Mouse (Mus musculus): ENCODE results near the gene Mrpl39. TPM values are rescaled to one million over a fixed set of nuclear protein-coding genes. Genes with fewer than 3 reads are reported as not detected.
A peak's percentile ranks its signal among the peaks of the same experiment; 100 is the strongest.

The Mrpl39 gene
- polyA plus RNA-seq, 2 experiments = 39.1 to 46.1 TPM

GRCm38 (mm10) chr16:84706571-84706970 lies 29.0 kb downstream of the Mrpl39 start:
- Histone ChIP-seq H3K9ac (ENCODE audit: low read depth, low read length, severe bottlenecking) (no peak overlapping the region), H3K36me3 (ENCODE audit: control insufficient read depth, insufficient read depth, low read length) (no peaks in the 10 kb centered on the region), H3K9me3 (ENCODE audit: control insufficient read depth, low read length) (no peaks in the 10 kb centered on the region), H3K4me3 (replicated peaks; ENCODE audit: low read length) (no peak overlapping the region), H3K27ac (replicated peaks; ENCODE audit: low read depth, low read length) (no peak overlapping the region), H3K27me3 (ENCODE audit: control insufficient read depth, insufficient read depth, low read length) (no peaks in the 10 kb centered on the region; the same call in 1 of the 2 replicates), H3K4me2 (replicated peaks; ENCODE audit: low read depth, low read length, severe bottlenecking) (no peak overlapping the region), H3K4me1 (ENCODE audit: control insufficient read depth, insufficient read depth, low read length) (peaks cover 7% of the 10 kb centered on the region; the same call in 1 of the 2 replicates)
- no peak for TF ChIP-seq POLR2A (IDR thresholded peaks at IDR 0.05; ENCODE audit: borderline replicate concordance, extremely low read depth, insufficient read depth, insufficient read length)
- WGBS = 75% methylated on average over 6 of the region's 6 CpGs
- DNase-seq (ENCODE audit: low spot score) (no peak), ATAC-seq (ENCODE audit: low FRiP score, low read depth) (no peak)

- WGBS = 71% methylated on average over 5 of the region's 5 CpGs
These were observed 30.0 kb downstream of the Mrpl39 start for GRCm38 (mm10) chr16:84705507-84705906.

GRCm38 (mm10) chr16:84704661-84705240 lies 30.8 kb downstream of the Mrpl39 start:
- Histone ChIP-seq H3K9me3 (ENCODE audit: control insufficient read depth, low read length) (no peaks in the 10 kb centered on the region), H3K36me3 (ENCODE audit: control insufficient read depth, insufficient read depth, low read length) (no peaks in the 10 kb centered on the region), H3K4me1 (ENCODE audit: control insufficient read depth, insufficient read depth, low read length) (peaks cover 7% of the 10 kb centered on the region; the same call in 1 of the 2 replicates), H3K4me2 (replicated peaks; ENCODE audit: low read depth, low read length, severe bottlenecking) (no peak overlapping the region), H3K27me3 (ENCODE audit: control insufficient read depth, insufficient read depth, low read length) (no peaks in the 10 kb centered on the region; the same call in 1 of the 2 replicates), H3K4me3 (replicated peaks; ENCODE audit: low read length) (no peak overlapping the region), H3K9ac (ENCODE audit: low read depth, low read length, severe bottlenecking) (no peak overlapping the region), H3K27ac (replicated peaks; ENCODE audit: low read depth, low read length) (no peak overlapping the region)
- no peak for ATAC-seq (ENCODE audit: low FRiP score, low read depth)
- DNase-seq (ENCODE audit: low spot score) = no peak
- WGBS = 57% methylated on average over 8 of the region's 8 CpGs
- TF ChIP-seq POLR2A (IDR thresholded peaks at IDR 0.05; ENCODE audit: borderline replicate concordance, extremely low read depth, insufficient read depth, insufficient read length) = no peak

More at GRCm38 (mm10) chr16:84705507-84705906, 30.0 kb downstream of the Mrpl39 start:
- DNase-seq (ENCODE audit: low spot score) = no peak
- Histone ChIP-seq H3K4me2 (replicated peaks; ENCODE audit: low read depth, low read length, severe bottlenecking) (no peak overlapping the region), H3K4me3 (replicated peaks; ENCODE audit: low read length) (no peak overlapping the region), H3K27ac (replicated peaks; ENCODE audit: low read depth, low read length) (no peak overlapping the region), H3K9ac (ENCODE audit: low read depth, low read length, severe bottlenecking) (no peak overlapping the region), H3K27me3 (ENCODE audit: control insufficient read depth, insufficient read depth, low read length) (no peaks in the 10 kb centered on the region; the same call in 1 of the 2 replicates), H3K4me1 (ENCODE audit: control insufficient read depth, insufficient read depth, low read length) (peaks cover 7% of the 10 kb centered on the region; the same call in 1 of the 2 replicates), H3K9me3 (ENCODE audit: control insufficient read depth, low read length) (no peaks in the 10 kb centered on the region), H3K36me3 (ENCODE audit: control insufficient read depth, insufficient read depth, low read length) (no peaks in the 10 kb centered on the region)
- ATAC-seq (ENCODE audit: low FRiP score, low read depth) = no peak
- no peak for TF ChIP-seq POLR2A (IDR thresholded peaks at IDR 0.05; ENCODE audit: borderline replicate concordance, extremely low read depth, insufficient read depth, insufficient read length)

GRCm38 (mm10) chr16:84703769-84704660 lies 31.5 kb downstream of the Mrpl39 start:
- H3K36me3 ChIP-seq (ENCODE audit: control insufficient read depth, insufficient read depth, low read length) = no peaks in the 10 kb centered on the region
- H3K27me3 ChIP-seq (ENCODE audit: control insufficient read depth, insufficient read depth, low read length) = no peaks in the 10 kb centered on the region; the same call in 1 of the 2 replicates
- TF ChIP-seq POLR2A (IDR thresholded peaks at IDR 0.05; ENCODE audit: borderline replicate concordance, extremely low read depth, insufficient read depth, insufficient read length) = no peak
- DNase-seq (ENCODE audit: low spot score) = no peak
- peak overlapping the region; percentile 58 for H3K4me3 ChIP-seq (replicated peaks; ENCODE audit: low read length)
- peaks cover 7% of the 10 kb centered on the region; the same call in 1 of the 2 replicates for H3K4me1 ChIP-seq (ENCODE audit: control insufficient read depth, insufficient read depth, low read length)
- H3K9me3 ChIP-seq (ENCODE audit: control insufficient read depth, low read length) = no peaks in the 10 kb centered on the region
- no peak for ATAC-seq (ENCODE audit: low FRiP score, low read depth)
- WGBS = 57% methylated on average over 13 of the region's 13 CpGs
- H3K4me2 ChIP-seq (replicated peaks; ENCODE audit: low read depth, low read length, severe bottlenecking) = peak overlapping the region; percentile 94
- no peak overlapping the region for H3K27ac ChIP-seq (replicated peaks; ENCODE audit: low read depth, low read length)
- H3K9ac ChIP-seq (ENCODE audit: low read depth, low read length, severe bottlenecking) = peak overlapping the region; percentile 68; the same call in 1 of the 2 replicates

GRCm38 (mm10) chr16:84703129-84703768 lies 32.3 kb downstream of the Mrpl39 start:
- H3K9me3 ChIP-seq (ENCODE audit: control insufficient read depth, low read length) = no peaks in the 10 kb centered on the region
- no peak overlapping the region for H3K27ac ChIP-seq (replicated peaks; ENCODE audit: low read depth, low read length)
- H3K27me3 ChIP-seq (ENCODE audit: control insufficient read depth, insufficient read depth, low read length) = no peaks in the 10 kb centered on the region; the same call in 1 of the 2 replicates
- ATAC-seq (ENCODE audit: low FRiP score, low read depth) (peak; percentile 76), DNase-seq (ENCODE audit: low spot score) (peak; percentile 63)
- H3K4me2 ChIP-seq (replicated peaks; ENCODE audit: low read depth, low read length, severe bottlenecking) = peak overlapping the region; percentile 94
- H3K4me1 ChIP-seq (ENCODE audit: control insufficient read depth, insufficient read depth, low read length) = peaks cover 7% of the 10 kb centered on the region; the same call in 1 of the 2 replicates
- no peak for TF ChIP-seq POLR2A (IDR thresholded peaks at IDR 0.05; ENCODE audit: borderline replicate concordance, extremely low read depth, insufficient read depth, insufficient read length)
- no peaks in the 10 kb centered on the region for H3K36me3 ChIP-seq (ENCODE audit: control insufficient read depth, insufficient read depth, low read length)
- 2% methylated on average over 39 of the region's 55 CpGs for WGBS
- peak overlapping the region; percentile 58 for H3K4me3 ChIP-seq (replicated peaks; ENCODE audit: low read length)
- H3K9ac ChIP-seq (ENCODE audit: low read depth, low read length, severe bottlenecking) = peak overlapping the region; percentile 68
